Mouse (Mus musculus) C2C12 (cell line): ENCODE results near the gene Rtcb. TPM values are rescaled to one million over a fixed set of nuclear protein-coding genes. Genes with fewer than 3 reads are reported as not detected.

Experiments
- H3K27me3 ChIP-seq: one replicate; pipeline ENCODE4 v1.6.1; 2011; ENCODE audit not compliant: control insufficient read depth, insufficient read depth, insufficient read length
- H3K36me3 ChIP-seq: one replicate; pipeline ENCODE4 v1.6.1; 2011; ENCODE audit not compliant: control insufficient read depth, insufficient read depth
- H3K4me3 ChIP-seq: one replicate; pipeline ENCODE4 v1.5.1; 2011; ENCODE audit warnings: mild to moderate bottlenecking, control low read depth; ENCODE audit not compliant: poor library complexity, insufficient read depth, severe bottlenecking
- H3K79me2 ChIP-seq: one replicate; pipeline ENCODE4 v1.6.1; 2011; ENCODE audit not compliant: control insufficient read depth, insufficient read depth
- H3K79me3 ChIP-seq: one replicate; pipeline ENCODE4 v1.6.1; 2011; ENCODE audit warnings: low read depth, control low read depth
- H3ac ChIP-seq: one replicate; pipeline ENCODE3; 2011; ENCODE audit warnings: low read depth; ENCODE audit not compliant: control insufficient read depth, insufficient read length
- CEBPB ChIP-seq: IDR thresholded peaks from one replicate; pipeline ENCODE4 v1.6.1; 2011; ENCODE audit warnings: low read depth, mild to moderate bottlenecking, control low read depth, moderate library complexity
- CTCF ChIP-seq: IDR thresholded peaks from one replicate; pipeline ENCODE4 v1.5.1; 2011; ENCODE audit not compliant: control insufficient read depth, insufficient read depth, insufficient read length
- FOSL1 ChIP-seq: IDR thresholded peaks from one replicate; pipeline ENCODE4 v1.8.0; 2011; ENCODE audit warnings: mild to moderate bottlenecking, low read length; ENCODE audit not compliant: poor library complexity, insufficient read depth, severe bottlenecking
- MAX ChIP-seq: IDR thresholded peaks from one replicate; pipeline ENCODE4 v1.6.1; 2011; ENCODE audit warnings: mild to moderate bottlenecking, control low read depth
- MYOD1 ChIP-seq: IDR thresholded peaks from one replicate; pipeline ENCODE4 v1.6.1; 2011; ENCODE audit warnings: low read depth; ENCODE audit not compliant: control insufficient read depth, insufficient read length
- MYOG ChIP-seq: IDR thresholded peaks from one replicate; pipeline ENCODE4 v1.6.1; 2011; ENCODE audit not compliant: control insufficient read depth, insufficient read length; ENCODE audit errors: extremely low read depth
- USF1 ChIP-seq: IDR thresholded peaks from one replicate; pipeline ENCODE4 v1.6.1; 2011; ENCODE audit warnings: low read depth, mild to moderate bottlenecking, control low read depth, moderate library complexity
- polyA plus RNA-seq: library from polyadenylated mRNA; unstranded; fragments of >200 nt; fragmentation: generic; extraction: Trizol; gene quantifications from one replicate; pipeline ENCODE4 v1.2.1, GENCODE M21; 2012; ENCODE audit warnings: missing spikeins

Rtcb gene
- polyA plus RNA-seq, 1 experiment = 155 TPM

GRCm38 (mm10) chr10:85992412-85992811 is 34.8 kb upstream of the Rtcb start:
- no peaks in the 10 kb centered on the region for H3K79me3 ChIP-seq
- H3ac ChIP-seq = no peak overlapping the region
- H3K27me3 ChIP-seq = peaks cover 37% of the 10 kb centered on the region

GRCm38 (mm10) chr10:85989412-85990115 is 31.9 kb upstream of the Rtcb start:
- H3K79me2 ChIP-seq = no peaks in the 10 kb centered on the region
- no peaks in the 10 kb centered on the region for H3K36me3 ChIP-seq
- no peak overlapping the region for H3K4me3 ChIP-seq
- H3ac ChIP-seq = no peak overlapping the region
- TF ChIP-seq MYOD1 = no peak
- no peak for TF ChIP-seq MAX
- TF ChIP-seq CTCF = no peak
- no peak for TF ChIP-seq CEBPB
- TF ChIP-seq FOSL1 = no peak
- no peak for TF ChIP-seq USF1
- no peak for TF ChIP-seq MYOG
- peaks cover 31% of the 10 kb centered on the region for H3K27me3 ChIP-seq
- H3K79me3 ChIP-seq = no peaks in the 10 kb centered on the region

More at GRCm38 (mm10) chr10:85992412-85992811, 34.8 kb upstream of the Rtcb start:
- TF ChIP-seq FOSL1 (no peak), MAX (no peak)
- Histone ChIP-seq H3K36me3 (no peaks in the 10 kb centered on the region), H3K4me3 (no peak overlapping the region), H3K79me2 (no peaks in the 10 kb centered on the region)

- no peaks in the 10 kb centered on the region for H3K79me2 ChIP-seq
- H3K4me3 ChIP-seq = no peak overlapping the region
- no peaks in the 10 kb centered on the region for H3K36me3 ChIP-seq
- H3ac ChIP-seq = no peak overlapping the region
- H3K27me3 ChIP-seq = peaks cover 15% of the 10 kb centered on the region
- H3K79me3 ChIP-seq = no peaks in the 10 kb centered on the region
- no peak for TF ChIP-seq CEBPB
- TF ChIP-seq FOSL1 = no peak
- TF ChIP-seq CTCF = no peak
- TF ChIP-seq USF1 = no peak
- TF ChIP-seq MAX = no peak
- no peak for TF ChIP-seq MYOD1
- TF ChIP-seq MYOG = no peak
Measured at GRCm38 (mm10) chr10:85972915-85973314, 15.3 kb upstream of the Rtcb start.

GRCm38 (mm10) chr10:85971826-85972225 is 14.2 kb upstream of the Rtcb start:
- Histone ChIP-seq H3ac (no peak overlapping the region), H3K36me3 (no peaks in the 10 kb centered on the region), H3K4me3 (no peak overlapping the region), H3K79me3 (no peaks in the 10 kb centered on the region), H3K79me2 (no peaks in the 10 kb centered on the region), H3K27me3 (peaks cover 15% of the 10 kb centered on the region)
- TF ChIP-seq FOSL1 (no peak), MYOG (no peak), MYOD1 (no peak), CEBPB (no peak), USF1 (no peak), CTCF (no peak), MAX (no peak)

- H3K27me3 ChIP-seq = peaks cover 22% of the 10 kb centered on the region
Measured at GRCm38 (mm10) chr10:85969894-85970620, 12.4 kb upstream of the Rtcb start.

GRCm38 (mm10) chr10:85968731-85969130 is 11.1 kb upstream of the Rtcb start:
- H3K4me3 ChIP-seq = no peak overlapping the region
- H3K79me2 ChIP-seq = no peaks in the 10 kb centered on the region
- no peaks in the 10 kb centered on the region for H3K79me3 ChIP-seq
- no peak overlapping the region for H3ac ChIP-seq
- H3K27me3 ChIP-seq = peaks cover 29% of the 10 kb centered on the region
- no peaks in the 10 kb centered on the region for H3K36me3 ChIP-seq
- TF ChIP-seq CTCF (no peak), USF1 (no peak), MAX (no peak), MYOD1 (no peak), FOSL1 (no peak), CEBPB (no peak), MYOG (no peak)

More at GRCm38 (mm10) chr10:85969894-85970620, 12.4 kb upstream of the Rtcb start:
- H3K36me3 ChIP-seq = no peaks in the 10 kb centered on the region
- H3K79me3 ChIP-seq = no peaks in the 10 kb centered on the region
- H3K79me2 ChIP-seq = no peaks in the 10 kb centered on the region
- no peak for TF ChIP-seq FOSL1
- TF ChIP-seq MAX = no peak
- TF ChIP-seq USF1 = no peak
- TF ChIP-seq CEBPB = no peak
- TF ChIP-seq MYOD1 = no peak
- TF ChIP-seq CTCF = no peak
- no peak for TF ChIP-seq MYOG
- no peak overlapping the region for H3K4me3 ChIP-seq
- H3ac ChIP-seq = no peak overlapping the region
